Mouse (Mus musculus): ENCODE data around the gene Ngrn.

The Ngrn gene

DNA sequence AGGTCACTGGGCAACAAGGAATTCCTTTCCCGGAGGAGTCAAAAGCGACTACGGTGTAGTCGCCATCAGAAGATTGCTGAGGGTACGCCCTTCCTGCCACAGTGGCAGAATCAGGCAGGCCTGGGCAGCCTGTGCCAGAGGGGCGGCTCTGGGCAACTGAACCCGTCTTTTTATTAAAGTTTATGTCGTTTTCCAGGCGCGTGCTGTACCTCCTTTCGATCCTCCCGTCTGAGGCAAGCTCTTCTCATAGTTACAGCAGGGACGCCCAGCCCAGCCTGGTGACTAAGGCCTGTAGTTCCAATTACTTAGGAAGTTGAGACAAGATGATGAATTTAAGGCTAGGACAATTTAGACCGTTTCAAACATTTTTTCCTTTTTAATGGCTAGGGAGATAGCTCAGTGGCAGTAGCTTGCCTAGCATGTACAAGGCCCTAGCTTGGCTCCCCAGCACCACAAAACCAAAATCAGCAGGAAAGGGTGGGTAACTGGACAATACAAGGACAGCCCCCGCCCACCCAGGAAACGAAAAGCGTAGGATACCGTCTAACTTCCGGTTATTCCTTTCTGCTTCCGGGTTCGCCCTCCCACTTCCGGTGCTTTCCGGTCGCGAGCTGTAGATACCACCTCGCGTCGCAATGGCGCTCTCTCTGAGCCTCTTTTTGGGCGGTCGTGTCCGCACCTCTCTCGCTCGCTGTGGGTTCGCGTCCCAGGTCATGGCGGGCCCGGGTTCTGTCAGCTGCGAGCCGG, at the start of gene Ngrn:
Gene Ngrn (plus strand): TSS at position 591 of the 747 bp plus-strand sequence.
- peak; percentile 25 for DNase-seq (ENCODE audit: low spot score)

DNA sequence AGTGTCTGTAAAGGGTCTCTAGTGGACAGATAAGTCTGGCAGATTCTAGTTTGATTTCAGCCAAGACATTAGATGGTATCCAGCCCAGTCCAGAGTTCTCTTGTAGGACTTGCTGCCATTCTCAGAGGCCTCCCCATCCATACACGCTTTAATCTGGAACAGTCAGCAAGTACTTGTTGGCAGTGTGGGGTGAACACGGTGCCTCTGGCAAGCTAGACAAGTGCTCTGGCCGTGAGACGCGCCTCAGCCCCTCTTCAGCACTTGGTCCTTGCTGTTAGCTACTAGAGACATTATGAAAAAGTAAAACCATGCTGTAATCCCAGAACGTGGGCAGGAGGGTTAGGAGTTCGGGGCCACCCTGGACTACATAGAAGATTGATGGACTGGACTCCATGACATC, 47.4 kb upstream of the Ngrn start:
- no peak for DNase-seq (ENCODE audit: low spot score)

GRCm38 (mm10) chr7:80214459-80214858, 46.6 kb upstream of the Ngrn start:
- no peak for DNase-seq (ENCODE audit: low spot score)

DNA sequence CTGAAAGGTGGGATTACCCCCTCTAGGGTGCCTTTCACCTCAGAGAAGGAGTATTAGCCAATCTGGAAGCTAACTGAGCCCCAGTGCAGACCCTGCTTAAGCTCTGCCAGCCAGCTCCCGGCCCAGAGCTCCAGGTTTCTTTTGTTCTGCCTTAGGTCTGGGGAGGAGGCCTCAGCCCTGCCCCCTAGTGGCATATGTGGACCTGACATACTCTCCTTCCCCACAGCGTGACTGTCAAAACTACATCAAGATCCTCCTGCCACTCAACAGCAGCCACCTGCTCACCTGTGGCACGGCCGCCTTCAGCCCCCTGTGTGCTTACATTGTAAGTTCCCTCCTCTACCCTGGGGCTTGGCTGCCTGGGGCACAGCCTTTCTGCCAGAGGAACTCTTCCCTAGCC, 45.6 kb upstream of the Ngrn start:
- no peak for DNase-seq (ENCODE audit: low spot score)

DNA sequence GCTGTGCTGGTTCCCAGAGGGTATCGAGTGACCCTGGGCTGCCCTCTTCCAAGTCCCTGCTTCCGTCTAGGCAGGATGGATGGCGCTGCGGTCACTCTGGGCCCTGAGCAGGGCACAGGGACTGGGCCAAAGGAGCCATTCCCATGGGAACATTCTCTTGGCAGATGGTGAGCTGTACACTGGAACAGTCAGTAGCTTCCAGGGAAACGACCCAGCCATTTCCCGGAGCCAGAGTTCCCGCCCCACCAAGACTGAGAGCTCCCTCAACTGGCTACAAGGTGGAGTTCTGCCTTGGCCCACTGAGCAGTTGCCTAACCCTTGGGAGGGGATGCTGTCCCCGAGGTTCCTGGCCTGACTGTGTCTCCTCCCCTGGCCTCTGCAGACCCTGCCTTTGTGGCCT, 44.4 kb upstream of the Ngrn start:
- no peak for DNase-seq (ENCODE audit: low spot score)

- no peak for DNase-seq (ENCODE audit: low spot score)
Measured at GRCm38 (mm10) chr7:80218666-80219065, 42.3 kb upstream of the Ngrn start.

- DNase-seq (ENCODE audit: low spot score) = no peak
Measured at GRCm38 (mm10) chr7:80220237-80220797, 40.7 kb upstream of the Ngrn start.

- DNase-seq (ENCODE audit: low spot score) = no peak
Measured at GRCm38 (mm10) chr7:80221179-80221750, 39.8 kb upstream of the Ngrn start.

DNA sequence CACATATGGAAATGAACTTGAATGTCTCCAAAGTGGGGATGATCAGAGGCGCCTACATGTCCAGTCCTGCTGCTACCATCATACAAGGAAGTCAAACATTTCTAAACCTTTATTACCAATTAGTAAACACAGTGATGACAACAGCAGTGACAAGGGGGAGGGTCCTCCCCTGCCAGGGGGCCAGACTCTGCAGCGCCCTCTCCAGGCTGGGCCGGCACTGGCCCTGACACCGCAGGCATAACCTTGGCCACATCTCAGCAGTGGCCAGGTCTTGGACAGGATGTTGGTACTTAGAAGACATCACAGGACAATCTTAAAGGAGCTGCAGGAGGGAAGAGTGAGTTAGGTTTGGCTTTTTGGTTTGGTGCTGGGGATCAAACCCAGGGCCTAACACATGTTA, 34.0 kb upstream of the Ngrn start:
- no peak for DNase-seq (ENCODE audit: low spot score)

- no peak for DNase-seq (ENCODE audit: low spot score)
Measured at GRCm38 (mm10) chr7:80230196-80230595, 30.8 kb upstream of the Ngrn start.

GRCm38 (mm10) chr7:80231971-80232488, 29.0 kb upstream of the Ngrn start:
- DNase-seq (ENCODE audit: low spot score) = no peak

- peak; percentile 80 for DNase-seq (ENCODE audit: low spot score)
Measured at GRCm38 (mm10) chr7:80232489-80233029, 28.5 kb upstream of the Ngrn start, which contains the start of the genes Cib1 and Gdpgp1. Gene Cib1 (minus strand): TSS chr7:80232813. Gene Gdpgp1 (plus strand): TSS chr7:80232865.

DNA sequence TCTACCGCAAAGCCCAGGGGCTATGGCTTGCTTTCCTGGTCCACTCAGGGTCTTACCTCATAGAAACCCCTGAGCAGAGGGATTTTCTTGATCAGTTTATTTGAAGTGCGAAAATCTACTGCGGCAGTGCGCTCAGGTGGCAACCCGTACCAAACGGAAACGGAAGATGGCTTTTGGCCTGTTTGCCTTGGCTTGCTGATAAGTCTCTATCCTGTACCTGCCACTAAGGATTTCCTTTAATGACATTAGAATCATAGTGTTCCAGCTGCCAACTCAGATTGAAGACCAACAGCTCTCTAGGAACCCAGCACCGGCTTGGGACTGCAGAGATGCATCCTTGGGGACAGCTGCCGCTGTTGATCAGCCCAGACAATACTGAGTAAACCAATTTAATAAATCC, 27.2 kb upstream of the Ngrn start:
- DNase-seq (ENCODE audit: low spot score) = no peak

DNA sequence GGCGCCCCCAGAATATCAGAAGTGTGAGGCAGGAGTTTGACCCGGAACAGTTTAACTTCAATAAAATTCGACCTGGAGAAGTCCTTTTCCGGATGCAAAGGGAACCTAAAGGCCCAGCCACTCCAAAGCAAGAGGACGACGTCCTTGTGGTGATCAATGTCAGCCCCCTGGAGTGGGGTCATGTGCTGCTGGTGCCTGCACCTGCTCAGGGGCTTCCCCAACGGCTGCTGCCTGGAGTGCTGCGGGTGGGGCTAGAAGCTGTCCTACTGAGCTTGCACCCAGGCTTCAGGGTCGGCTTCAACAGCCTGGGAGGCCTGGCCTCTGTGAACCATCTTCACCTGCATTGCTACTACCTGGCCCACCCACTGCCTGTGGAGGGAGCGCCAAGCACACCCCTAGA, 22.5 kb upstream of the Ngrn start:
- no peak for DNase-seq (ENCODE audit: low spot score)

- DNase-seq (ENCODE audit: low spot score) = no peak
Measured at GRCm38 (mm10) chr7:80241661-80242060, 19.4 kb upstream of the Ngrn start.

DNA sequence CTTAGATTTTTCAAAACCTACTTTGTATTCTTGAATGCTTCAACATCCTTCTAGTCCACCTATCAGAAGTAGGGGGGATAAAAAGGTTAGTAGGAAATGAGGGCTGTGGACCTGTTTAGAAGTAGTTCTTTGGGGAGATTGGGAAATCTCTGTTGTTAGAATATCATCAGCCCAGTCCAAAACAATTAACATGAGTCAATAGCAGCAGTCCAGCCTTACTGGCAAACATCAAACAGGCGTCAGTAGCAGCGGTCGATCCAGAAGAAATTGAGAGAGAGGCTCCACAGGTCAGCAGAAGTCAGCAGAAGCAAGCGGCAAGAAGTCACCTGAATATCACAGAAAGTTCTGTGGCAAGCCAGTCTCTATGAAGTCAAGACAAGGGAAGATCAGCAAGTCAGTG, 16.2 kb upstream of the Ngrn start:
- DNase-seq (ENCODE audit: low spot score) = no peak

DNA sequence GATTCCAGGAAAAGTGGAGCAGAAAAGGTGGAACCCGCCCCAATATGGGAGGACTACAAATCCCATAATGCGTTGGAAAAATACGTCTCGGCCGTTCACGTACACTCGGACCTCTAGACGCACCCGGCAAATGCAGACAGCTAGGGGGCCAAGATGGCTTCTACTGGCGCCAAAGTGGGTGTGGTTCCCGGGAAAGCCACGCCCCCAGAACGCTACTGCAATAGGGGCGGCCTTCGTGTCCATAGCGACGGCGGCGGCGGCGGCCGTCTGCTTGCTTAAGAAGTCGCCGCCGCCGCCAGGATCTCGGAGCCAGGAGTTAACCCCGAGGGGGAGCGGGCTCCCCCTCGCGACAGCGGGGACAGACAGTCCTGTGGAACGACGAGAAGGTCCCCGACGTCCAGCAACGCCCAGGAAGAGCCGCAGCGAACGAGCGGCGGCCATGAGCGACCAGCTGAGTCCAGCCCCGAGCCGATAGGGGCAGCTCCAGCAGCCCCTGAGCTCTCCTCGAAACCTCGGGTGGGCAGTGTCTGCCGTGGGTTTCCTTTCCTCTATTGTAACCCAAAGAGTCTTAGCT, 14.8 kb upstream of the Ngrn start, which contains the start of gene Ttll13:
Gene Ttll13 (plus strand): TSS at position 229 of the 574 bp plus-strand sequence.
- peak; percentile 91 for DNase-seq (ENCODE audit: low spot score)

- no peak for DNase-seq (ENCODE audit: low spot score)
Measured at GRCm38 (mm10) chr7:80246859-80247258, 14.2 kb upstream of the Ngrn start.

DNA sequence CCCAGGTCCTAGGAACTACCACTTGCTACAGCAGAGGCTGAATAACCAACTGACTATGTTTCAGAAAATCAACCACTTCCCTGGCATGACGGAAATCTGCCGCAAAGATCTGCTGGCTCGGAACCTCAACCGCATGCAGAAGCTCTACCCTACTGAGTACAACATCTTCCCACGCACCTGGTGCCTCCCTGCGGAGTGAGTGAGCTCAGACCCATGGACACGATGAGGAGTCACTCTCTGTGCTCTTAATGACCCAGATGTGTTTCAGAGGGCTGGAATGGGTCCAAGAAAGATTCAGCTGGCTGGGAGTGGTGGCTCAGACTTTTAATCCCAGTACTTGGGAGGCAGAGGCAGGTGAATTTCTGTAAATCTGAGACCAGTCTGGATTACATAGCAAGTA, 8.6 kb upstream of the Ngrn start:
- no peak for DNase-seq (ENCODE audit: low spot score)

DNA sequence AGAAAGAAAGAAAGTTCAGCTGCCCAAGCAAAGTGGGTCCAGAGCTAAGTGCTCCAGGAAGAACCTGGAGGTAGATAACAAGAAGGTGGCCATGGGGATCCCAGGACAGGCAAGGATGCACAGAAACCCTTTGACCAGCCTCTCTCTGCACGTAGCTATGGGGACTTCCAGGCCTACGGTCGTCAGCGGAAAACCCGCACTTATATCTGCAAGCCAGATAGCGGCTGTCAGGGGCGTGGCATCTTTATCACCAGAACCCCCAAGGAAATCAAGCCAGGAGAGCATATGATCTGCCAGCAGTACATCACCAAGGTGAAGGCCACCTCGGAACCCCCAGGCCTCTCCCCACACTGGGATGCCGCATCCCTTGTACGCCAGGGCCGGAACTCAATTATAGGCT, 8.1 kb upstream of the Ngrn start:
- no peak for DNase-seq (ENCODE audit: low spot score)

GRCm38 (mm10) chr7:80255981-80256380, 5.0 kb upstream of the Ngrn start:
- no peak for DNase-seq (ENCODE audit: low spot score)

DNA sequence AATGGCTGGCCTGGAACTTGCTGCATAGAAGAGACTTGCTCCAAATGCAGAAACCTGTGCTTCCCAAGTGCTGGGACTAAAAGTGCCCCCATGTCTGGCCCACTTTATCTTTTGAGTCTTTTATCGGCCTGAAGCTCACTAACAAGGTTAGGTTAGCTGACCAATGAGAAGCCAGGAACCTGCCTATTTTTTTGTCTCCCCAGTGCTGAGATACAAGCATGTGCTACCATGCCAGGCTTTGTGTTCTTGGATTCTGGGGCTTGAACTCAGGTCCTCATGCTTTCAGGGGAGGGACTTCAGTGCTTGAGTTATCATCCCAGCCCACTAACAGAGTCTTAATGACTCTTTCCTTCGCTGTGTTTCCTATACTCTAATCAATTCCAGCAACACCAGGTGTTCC, 3.3 kb upstream of the Ngrn start:
- no peak for DNase-seq (ENCODE audit: low spot score)

Measured in urinary bladder, postnatal 10 days (tissue).